Mouse (Mus musculus): ENCODE results near the gene 1810043G02Rik. TPM values are rescaled to one million over a fixed set of nuclear protein-coding genes. Genes with fewer than 3 reads are reported as not detected.

Gene 1810043G02Rik
- 66.5 and 68.2 TPM in 2 replicates for polyA plus RNA-seq (2012; rRNA removed)

GRCm38 (mm10) chr10:77978351-77979350 is at the start of gene 1810043G02Rik:
Gene 1810043G02Rik (plus strand): TSS chr10:77978524.

GRCm38 (mm10) chr10:77970481-77970880 is 7.8 kb upstream of the 1810043G02Rik start, which contains the start of gene Trpm2:
Gene Trpm2 (minus strand): TSS chr10:77970563.

GRCm38 (mm10) chr10:78009945-78010293 is 31.6 kb downstream of the 1810043G02Rik start, which contains the start of gene Pfkl:
Gene Pfkl (minus strand): TSS chr10:78010083.

Other genes with a start within 250 kb of the 1810043G02Rik start
- gene Gm18596, start 235.9 kb upstream of the 1810043G02Rik start, polyA plus RNA-seq (2012; rRNA removed) = not detected in 2 replicates
- not detected in 2 replicates for gene Gm9736, start 227.2 kb upstream of the 1810043G02Rik start, polyA plus RNA-seq (2012; rRNA removed)
- not detected in 2 replicates for gene Gm3233, start 218.8 kb upstream of the 1810043G02Rik start, polyA plus RNA-seq (2012; rRNA removed)
- not detected in 2 replicates for gene Gm3238, start 207.2 kb upstream of the 1810043G02Rik start, polyA plus RNA-seq (2012; rRNA removed)
- gene Gm7138, start 201.6 kb upstream of the 1810043G02Rik start, polyA plus RNA-seq (2012; rRNA removed) = not detected in 2 replicates
- gene Gm3250, start 196.0 kb upstream of the 1810043G02Rik start, polyA plus RNA-seq (2012; rRNA removed) = not detected in 2 replicates
- not detected in 2 replicates for gene Gm7137, start 190.3 kb upstream of the 1810043G02Rik start, polyA plus RNA-seq (2012; rRNA removed)
- not detected in 2 replicates for gene Gm9639, start 183.4 kb upstream of the 1810043G02Rik start, polyA plus RNA-seq (2012; rRNA removed)
- gene Gm19668, start 179.4 kb upstream of the 1810043G02Rik start, polyA plus RNA-seq (2012; rRNA removed) = not detected in 2 replicates
- gene Gm9507, start 166.7 kb upstream of the 1810043G02Rik start, polyA plus RNA-seq (2012; rRNA removed) = 0.09 TPM in 1 of 2 replicates, not detected in the other
- gene Gm2696, start 163.8 kb upstream of the 1810043G02Rik start, polyA plus RNA-seq (2012; rRNA removed) = not detected in 2 replicates
- not detected in 2 replicates for gene Krtap10-4, start 151.4 kb upstream of the 1810043G02Rik start, polyA plus RNA-seq (2012; rRNA removed)
- not detected in 2 replicates for gene Krtap10-10, start 142.6 kb upstream of the 1810043G02Rik start, polyA plus RNA-seq (2012; rRNA removed)
- not detected in 2 replicates for gene Gm36176, start 131.7 kb upstream of the 1810043G02Rik start, polyA plus RNA-seq (2012; rRNA removed)
- not detected in 2 replicates for gene Gm10318, start 125.7 kb upstream of the 1810043G02Rik start, polyA plus RNA-seq (2012; rRNA removed)
- gene Gm3285, start 116.5 kb upstream of the 1810043G02Rik start, polyA plus RNA-seq (2012; rRNA removed) = not detected in 2 replicates
- 19.3 and 20.3 TPM in 2 replicates for gene Lrrc3, start 76.0 kb upstream of the 1810043G02Rik start, polyA plus RNA-seq (2012; rRNA removed)
- 12.8 and 13.4 TPM in 2 replicates for gene Trpm2, start 8.0 kb upstream of the 1810043G02Rik start, polyA plus RNA-seq (2012; rRNA removed)
- 159 and 175 TPM in 2 replicates for gene Pfkl, start 31.6 kb downstream of the 1810043G02Rik start, polyA plus RNA-seq (2012; rRNA removed)
- not detected in 2 replicates for gene Dnmt3l, start 63.4 kb downstream of the 1810043G02Rik start, polyA plus RNA-seq (2012; rRNA removed)
- gene Aire, start 65.1 kb downstream of the 1810043G02Rik start, polyA plus RNA-seq (2012; rRNA removed) = 0.62 and 0.68 TPM in 2 replicates
- gene Icosl, start 90.8 kb downstream of the 1810043G02Rik start, polyA plus RNA-seq (2012; rRNA removed) = 1.1 and 1.3 TPM in 2 replicates
- gene D10Jhu81e, start 191.3 kb downstream of the 1810043G02Rik start, polyA plus RNA-seq (2012; rRNA removed) = 76.6 and 90.9 TPM in 2 replicates
- 20.7 and 22.1 TPM in 2 replicates for gene Pwp2, start 206.6 kb downstream of the 1810043G02Rik start, polyA plus RNA-seq (2012; rRNA removed)

All from central nervous system, embryonic 18 days (tissue).